Mouse (Mus musculus) left cerebral cortex, adult 2 months (tissue): Measurements from ENCODE around the gene Sh2b3. TPM values are rescaled to one million over a fixed set of nuclear protein-coding genes. Genes with fewer than 3 reads are reported as not detected.

ENCODE experiments used
- DNase-seq, 2 experiments: peaks; one replicate each; pipeline ENCODE4 v3.0.0; 2021 to 2022; ENCODE audit warnings: low spot score in 2 of 2, mixed read lengths in 1 of 2; ENCODE audit errors: extremely low spot score in 1 of 2
- H3K27ac ChIP-seq: fragments of 200-600 bp; 2 replicates; pipeline ENCODE4 v1.8.1; 2022
- H3K4me3 ChIP-seq: fragments of 200-600 bp; 2 replicates; pipeline ENCODE4 v1.8.1; 2022
- CTCF ChIP-seq: fragments of 200-600 bp; IDR thresholded peaks from 2 replicates; pipeline ENCODE4 v1.8.1; 2022; ENCODE audit warnings: antibody characterized with exemption, mild to moderate bottlenecking, moderate library complexity
- intact Hi-C: fragments of 180-260 bp; cut with DNase I; formaldehyde crosslinking; loops from one replicate; pipeline ENCODE4 v1.15.1; 2025
- total RNA-seq, 2 experiments: library from RNA; stranded (reverse); gene quantifications; 2 replicates each; pipeline ENCODE4 v1.2.3; 2021

Gene Sh2b3
- total RNA-seq, 2 experiments from 2014 or later = 21.2 to 27.5 TPM

- H3K27ac ChIP-seq = no peak overlapping the region
- intact Hi-C loops = no loop called here
Measured at GRCm38 (mm10) chr5:121833159-121833558, 4.3 kb downstream of the Sh2b3 start.

GRCm38 (mm10) chr5:121832376-121833155, 4.9 kb downstream of the Sh2b3 start:
- TF ChIP-seq CTCF = no peak
- H3K27ac ChIP-seq = no peak overlapping the region
- no peak overlapping the region for H3K4me3 ChIP-seq
- intact Hi-C loops = no loop called here
- DNase-seq = no peak

More at GRCm38 (mm10) chr5:121833159-121833558, 4.3 kb downstream of the Sh2b3 start:
- no peak overlapping the region for H3K4me3 ChIP-seq
- TF ChIP-seq CTCF = no peak
- DNase-seq = no peak

GRCm38 (mm10) chr5:121831002-121831601, 6.3 kb downstream of the Sh2b3 start:
- no peak overlapping the region for H3K27ac ChIP-seq
- TF ChIP-seq CTCF = no peak
- DNase-seq = no peak
- intact Hi-C loops = no loop called here
- H3K4me3 ChIP-seq = no peak overlapping the region

GRCm38 (mm10) chr5:121828491-121829432, 8.7 kb downstream of the Sh2b3 start:
- H3K27ac ChIP-seq = no peak overlapping the region
- DNase-seq = peak; percentile 49 to 63
- TF ChIP-seq CTCF = no peak; the same call in 1 of the 2 replicates
- intact Hi-C loops = no loop called here
- H3K4me3 ChIP-seq = peak overlapping the region; percentile 37

GRCm38 (mm10) chr5:121827876-121828275, 9.6 kb downstream of the Sh2b3 start:
- DNase-seq = no peak
- no peak overlapping the region for H3K27ac ChIP-seq
- H3K4me3 ChIP-seq = no peak overlapping the region
- no peak for TF ChIP-seq CTCF
- intact Hi-C loops = no loop called here

GRCm38 (mm10) chr5:121825606-121826005, 11.8 kb downstream of the Sh2b3 start:
- no peak for TF ChIP-seq CTCF
- DNase-seq = no peak
- intact Hi-C loops = no loop called here
- Histone ChIP-seq H3K27ac (no peak overlapping the region), H3K4me3 (no peak overlapping the region)

GRCm38 (mm10) chr5:121824121-121824520, 13.3 kb downstream of the Sh2b3 start:
- no peak for TF ChIP-seq CTCF
- peak overlapping the region; percentile 54 for H3K27ac ChIP-seq
- no peak for DNase-seq
- no peak overlapping the region for H3K4me3 ChIP-seq
- intact Hi-C loops = no loop called here

GRCm38 (mm10) chr5:121823668-121824067, 13.8 kb downstream of the Sh2b3 start:
- intact Hi-C loops = no loop called here
- TF ChIP-seq CTCF = no peak

GRCm38 (mm10) chr5:121822786-121823505, 14.5 kb downstream of the Sh2b3 start:
- H3K27ac ChIP-seq = no peak overlapping the region; the same call in 1 of the 2 replicates
- no peak for TF ChIP-seq CTCF
- intact Hi-C loops = no loop called here

More at GRCm38 (mm10) chr5:121823668-121824067, 13.8 kb downstream of the Sh2b3 start:
- no peak for DNase-seq
- Histone ChIP-seq H3K4me3 (no peak overlapping the region), H3K27ac (no peak overlapping the region)

GRCm38 (mm10) chr5:121821552-121821951, 15.9 kb downstream of the Sh2b3 start:
- no peak overlapping the region for H3K27ac ChIP-seq
- DNase-seq = no peak
- intact Hi-C loops = no loop called here
- H3K4me3 ChIP-seq = no peak overlapping the region
- TF ChIP-seq CTCF = no peak

More at GRCm38 (mm10) chr5:121822786-121823505, 14.5 kb downstream of the Sh2b3 start:
- no peak for DNase-seq
- no peak overlapping the region for H3K4me3 ChIP-seq

- intact Hi-C loops = no loop called here
- Histone ChIP-seq H3K4me3 (no peak overlapping the region), H3K27ac (no peak overlapping the region)
- no peak for DNase-seq
- TF ChIP-seq CTCF = no peak
Measured at GRCm38 (mm10) chr5:121821116-121821515, 16.3 kb downstream of the Sh2b3 start.
